Mouse (Mus musculus) heart, adult 2 months (tissue): ENCODE results near the gene Ntrk3. TPM values are rescaled to one million over a fixed set of nuclear protein-coding genes. Genes with fewer than 3 reads are reported as not detected.
A peak's percentile ranks its signal among the peaks of the same experiment; 100 is the strongest.

ENCODE experiments used
- DNase-seq, 2 experiments: peaks; one replicate each; pipeline ENCODE4 v3.0.0; 2021
- H3K27ac ChIP-seq: fragments of 200-600 bp; 2 replicates; pipeline ENCODE4 v1.8.1; 2022
- H3K27me3 ChIP-seq: fragments of 200-500 bp; 2 replicates; pipeline ENCODE4 v1.6.1; 2012; ENCODE audit warnings: mild to moderate bottlenecking, low read length, inconsistent platforms, mixed read lengths; ENCODE audit not compliant: control insufficient read depth, insufficient read depth
- H3K36me3 ChIP-seq: fragments of 200-500 bp; 2 replicates; pipeline ENCODE4 v1.6.1; 2012; ENCODE audit warnings: low read length, inconsistent platforms; ENCODE audit not compliant: control insufficient read depth, insufficient read depth
- H3K4me1 ChIP-seq: fragments of 200-500 bp; 2 replicates; pipeline ENCODE4 v1.6.1; 2011; ENCODE audit warnings: low read length; ENCODE audit not compliant: control insufficient read depth, insufficient read depth
- H3K4me3 ChIP-seq: fragments of 200-600 bp; 2 replicates; pipeline ENCODE4 v1.8.1; 2022
- H3K79me2 ChIP-seq: fragments of 200-500 bp; replicated peaks from 2 replicates; pipeline ENCODE4 v1.6.1; 2012; ENCODE audit warnings: mild to moderate bottlenecking, inconsistent platforms, low read length, moderate library complexity, mixed read lengths; ENCODE audit not compliant: control insufficient read depth, insufficient read depth
- H3K9ac ChIP-seq: fragments of 200-500 bp; 2 replicates; pipeline ENCODE4 v1.6.1; 2012; ENCODE audit warnings: low read depth, mild to moderate bottlenecking, control low read depth, inconsistent platforms, low read length, mixed read lengths
- CTCF ChIP-seq: fragments of 200-600 bp; IDR thresholded peaks from 2 replicates; pipeline ENCODE4 v1.8.1; 2022; ENCODE audit warnings: antibody characterized with exemption, mild to moderate bottlenecking, moderate library complexity
- EP300 ChIP-seq: fragments of 200-500 bp; IDR thresholded peaks from 2 replicates; pipeline ENCODE4 v1.6.1; 2011; ENCODE audit warnings: low read depth, low read length, control low read depth; ENCODE audit not compliant: insufficient read depth
- POLR2A ChIP-seq: fragments of 200-500 bp; IDR thresholded peaks from 2 replicates; pipeline ENCODE4 v1.6.1; 2011; ENCODE audit warnings: mild to moderate bottlenecking, low read depth, low read length, control low read depth; ENCODE audit not compliant: insufficient read depth
- WGBS: fragments of 180-500 bp; shearing (Covaris S2); methylation state at CpG from one replicate; pipeline ENCODE4 v1.1.7; 2018; 5-methylcytosine and 5-hydroxymethylcytosine counted together
- intact Hi-C: fragments of 180-260 bp; cut with DNase I; formaldehyde crosslinking; loops from one replicate; pipeline ENCODE4 v1.15.1; 2025
- polyA plus RNA-seq: library from polyadenylated mRNA; depleted of rRNA; stranded (reverse); fragments of >200 nt; gene quantifications from 2 replicates; pipeline ENCODE4 v1.2.3, GENCODE M21; 2012
- total RNA-seq, 2 experiments: library from RNA; stranded (reverse); gene quantifications; 2 replicates each; pipeline ENCODE4 v1.2.3; 2021

The Ntrk3 gene
- total and polyA plus RNA-seq, 3 experiments, result 1.4 to 9.1 (median 1.8) TPM

DNA sequence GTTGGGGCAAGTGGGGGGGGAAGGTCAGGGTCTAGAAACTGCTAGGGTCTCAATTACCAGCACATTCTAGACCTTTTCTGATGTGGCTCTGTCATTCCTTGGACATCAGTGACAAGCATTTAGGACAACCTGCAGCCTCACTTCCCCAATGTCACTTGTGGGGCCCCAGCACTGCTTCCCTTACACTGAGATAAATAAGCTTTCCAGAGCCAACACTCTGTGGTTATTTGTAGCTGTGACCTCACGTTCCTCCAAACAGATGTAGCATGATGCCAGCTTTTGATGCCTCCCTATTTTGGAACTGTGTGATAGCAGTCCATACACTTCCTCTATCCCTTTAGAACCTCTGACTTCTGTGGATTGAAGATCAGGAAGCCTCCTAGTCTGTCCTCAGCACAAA is 278.8 kb downstream of the Ntrk3 start:
- intact Hi-C loops, result no loop called here
- H3K4me1 ChIP-seq, result no peaks in the 10 kb centered on the region
- H3K79me2 ChIP-seq, result no peaks in the 10 kb centered on the region
- peak overlapping the region; percentile 12 for H3K27ac ChIP-seq
- DNase-seq, result peak in 1 of 2 experiments; percentile 27
- H3K4me3 ChIP-seq, result no peak overlapping the region
- 23% methylated on average over 1 of the region's 1 CpGs for WGBS
- H3K27me3 ChIP-seq, result no peaks in the 10 kb centered on the region
- H3K36me3 ChIP-seq, result no peaks in the 10 kb centered on the region
- no peak overlapping the region for H3K9ac ChIP-seq
- TF ChIP-seq POLR2A (no peak), CTCF (no peak), EP300 (no peak)

DNA sequence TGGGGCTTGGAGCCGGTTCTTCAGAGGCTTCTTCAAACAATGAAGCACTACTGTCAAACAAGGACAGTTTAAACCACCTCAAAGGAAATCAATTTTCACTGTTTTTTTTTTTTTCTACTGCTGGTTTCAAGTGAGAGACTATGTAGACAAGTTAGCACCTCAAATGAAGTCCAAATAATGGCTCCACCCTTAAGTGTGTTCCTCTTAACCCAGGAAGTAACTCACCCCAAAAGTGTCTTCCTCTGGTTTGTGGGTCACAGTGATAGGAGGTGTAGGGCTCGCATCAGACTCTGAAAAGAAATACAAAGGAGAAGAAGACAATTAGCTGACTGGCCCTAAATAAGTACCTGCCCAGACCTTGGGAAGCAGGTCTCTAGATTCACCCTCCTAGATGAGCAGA is 286.1 kb downstream of the Ntrk3 start:
- H3K9ac ChIP-seq, result no peak overlapping the region
- H3K4me1 ChIP-seq, result no peaks in the 10 kb centered on the region
- intact Hi-C loops, result no loop called here
- no peak for DNase-seq
- no peak for TF ChIP-seq CTCF
- no peak for TF ChIP-seq EP300
- TF ChIP-seq POLR2A, result no peak
- no peaks in the 10 kb centered on the region for H3K79me2 ChIP-seq
- WGBS, result 84% methylated on average over 2 of the region's 2 CpGs
- no peak overlapping the region for H3K4me3 ChIP-seq
- no peaks in the 10 kb centered on the region for H3K36me3 ChIP-seq
- no peak overlapping the region for H3K27ac ChIP-seq
- H3K27me3 ChIP-seq, result no peaks in the 10 kb centered on the region

DNA sequence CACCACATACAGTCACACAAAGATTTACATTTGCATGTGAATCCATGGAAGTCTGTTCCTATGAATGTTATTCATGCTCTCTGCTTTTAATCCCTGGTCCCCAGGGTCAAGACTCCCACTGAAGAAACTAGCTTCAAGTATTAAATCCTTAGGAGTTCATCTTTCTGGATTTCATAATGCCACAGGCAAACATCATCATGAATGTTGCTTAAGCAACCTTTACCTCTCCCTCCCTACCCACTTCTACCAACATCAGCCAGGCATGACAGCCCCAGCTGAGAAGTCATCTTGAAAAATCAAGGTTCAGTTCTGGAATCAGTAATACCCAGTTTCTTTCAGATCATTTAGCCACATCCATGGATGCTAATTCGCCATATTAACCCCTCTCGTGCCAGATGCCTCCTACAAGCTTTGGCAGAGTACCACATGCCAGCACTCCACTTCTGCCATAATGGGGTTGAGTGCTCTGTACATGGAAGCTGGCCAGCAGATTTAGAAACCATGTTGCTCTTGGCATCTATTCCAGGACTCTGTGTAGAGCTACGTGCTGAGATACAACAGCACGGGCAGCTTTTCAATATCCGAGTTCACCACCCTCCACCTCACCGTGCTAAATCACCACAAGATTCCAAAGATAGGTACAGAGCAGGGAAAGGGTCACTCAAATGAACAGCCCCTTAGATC is 287.8 kb downstream of the Ntrk3 start:
- 51% methylated on average over 6 of the region's 6 CpGs for WGBS
- DNase-seq, result peak in 1 of 2 experiments; percentile 45
- Histone ChIP-seq H3K9ac (no peak overlapping the region), H3K36me3 (no peaks in the 10 kb centered on the region), H3K4me3 (no peak overlapping the region), H3K79me2 (no peaks in the 10 kb centered on the region), H3K27me3 (no peaks in the 10 kb centered on the region), H3K27ac (no peak overlapping the region), H3K4me1 (no peaks in the 10 kb centered on the region)
- TF ChIP-seq CTCF, result no peak
- no peak for TF ChIP-seq POLR2A
- TF ChIP-seq EP300, result no peak
- intact Hi-C loops, result no loop called here

- H3K27ac ChIP-seq, result no peak overlapping the region
- H3K9ac ChIP-seq, result no peak overlapping the region
- TF ChIP-seq POLR2A, result no peak
- no peak for TF ChIP-seq EP300
- intact Hi-C loops, result no loop called here
- H3K27me3 ChIP-seq, result no peaks in the 10 kb centered on the region
- no peaks in the 10 kb centered on the region for H3K79me2 ChIP-seq
- no peaks in the 10 kb centered on the region for H3K36me3 ChIP-seq
- H3K4me1 ChIP-seq, result no peaks in the 10 kb centered on the region
- 66% methylated on average over 2 of the region's 2 CpGs for WGBS
- no peak for DNase-seq
- no peak overlapping the region for H3K4me3 ChIP-seq
Observed at GRCm38 (mm10) chr7:78448841-78449240, 289.0 kb downstream of the Ntrk3 start.

DNA sequence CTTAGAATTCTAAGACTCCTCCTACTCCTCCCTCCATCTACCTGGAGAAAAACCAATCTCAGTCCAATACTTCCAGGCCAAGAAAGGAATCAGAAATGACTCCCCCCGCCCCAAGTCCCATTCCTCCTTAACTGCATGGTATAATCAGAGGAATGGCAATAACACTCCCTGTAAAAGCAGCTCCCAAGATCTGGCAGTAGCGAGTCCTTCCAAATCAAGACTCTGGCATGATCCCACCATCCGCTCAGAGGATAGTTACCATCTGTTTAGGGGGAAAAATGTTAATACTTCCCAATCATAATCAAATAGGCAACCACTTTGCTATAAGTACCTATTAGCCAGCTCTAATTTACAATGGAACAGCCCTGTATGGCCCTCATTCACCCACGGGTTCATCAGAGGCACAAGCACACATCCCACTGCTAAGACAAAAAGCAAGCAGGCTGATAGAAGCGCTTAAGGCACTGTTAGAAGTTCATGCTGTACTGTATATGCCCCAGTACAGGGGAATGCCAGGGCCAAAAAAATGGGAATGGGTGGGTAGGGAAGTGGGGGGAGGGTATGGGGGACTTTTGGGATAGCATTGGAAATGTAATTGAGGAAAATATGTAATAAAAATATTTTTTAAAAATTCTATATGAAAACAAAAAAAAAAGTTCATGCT is 294.3 kb downstream of the Ntrk3 start:
- intact Hi-C loops, result loop anchor here (5.0 kb wide), 1 partner anchor 124 kb away; no protein-coding TSS in a partner anchor
- no peaks in the 10 kb centered on the region for H3K27me3 ChIP-seq
- no peak overlapping the region for H3K27ac ChIP-seq
- no peak overlapping the region for H3K4me3 ChIP-seq
- H3K4me1 ChIP-seq, result 0 out of 2 replicates have a peak, but pooled peaks cover 1% of the 10 kb centered on the region
- H3K9ac ChIP-seq, result no peak overlapping the region
- no peaks in the 10 kb centered on the region for H3K36me3 ChIP-seq
- TF ChIP-seq CTCF (no peak), POLR2A (no peak), EP300 (no peak)
- 77% methylated on average over 5 of the region's 5 CpGs for WGBS
- DNase-seq, result no peak
- H3K79me2 ChIP-seq, result no peaks in the 10 kb centered on the region

GRCm38 (mm10) chr7:78441706-78442105 is 296.1 kb downstream of the Ntrk3 start:
- Histone ChIP-seq H3K4me3 (no peak overlapping the region), H3K9ac (no peak overlapping the region), H3K27me3 (no peaks in the 10 kb centered on the region), H3K79me2 (no peaks in the 10 kb centered on the region), H3K27ac (no peak overlapping the region), H3K4me1 (0 out of 2 replicates have a peak, but pooled peaks cover 1% of the 10 kb centered on the region), H3K36me3 (no peaks in the 10 kb centered on the region)
- intact Hi-C loops, result loop anchor here (5.0 kb wide), 1 partner anchor 126 kb away; no protein-coding TSS in a partner anchor
- TF ChIP-seq CTCF, result peak; percentile 22
- TF ChIP-seq POLR2A, result no peak
- no peak for TF ChIP-seq EP300
- peak in 1 of 2 experiments; percentile 30 for DNase-seq
